Mouse (Mus musculus) forebrain, embryonic 12.5 days (tissue): ENCODE measurements around the gene Slc28a1. TPM values are rescaled to one million over a fixed set of nuclear protein-coding genes. Genes with fewer than 3 reads are reported as not detected.

Experiments used
- ATAC-seq: fragments of 200-750 bp; cut with Nextera tagmentation; 2 replicates; pipeline ENCODE4 v1.8.0; 2017; ENCODE audit warnings: moderate TSS enrichment; ENCODE audit not compliant: low FRiP score
- H3K27ac ChIP-seq: fragments of 300-500 bp; sonication (generic); 2 replicates; pipeline ENCODE4 v1.5.1; 2016; ENCODE audit warnings: mild to moderate bottlenecking
- H3K27me3 ChIP-seq: fragments of 300-500 bp; sonication (generic); 2 replicates; pipeline ENCODE4 v1.6.1; 2016; ENCODE audit warnings: mild to moderate bottlenecking
- H3K36me3 ChIP-seq: fragments of 300-500 bp; sonication (generic); replicated peaks from 2 replicates; pipeline ENCODE4 v1.6.1; 2016; ENCODE audit warnings: mild to moderate bottlenecking
- H3K4me1 ChIP-seq: fragments of 300-500 bp; sonication (generic); 2 replicates; pipeline ENCODE4 v1.6.1; 2016
- H3K4me2 ChIP-seq: fragments of 300-500 bp; sonication (generic); 2 replicates; pipeline ENCODE4 v1.6.1; 2016; ENCODE audit warnings: mild to moderate bottlenecking, moderate library complexity
- H3K4me3 ChIP-seq: fragments of 300-500 bp; sonication (generic); replicated peaks from 2 replicates; pipeline ENCODE4 v1.5.1; 2016; ENCODE audit warnings: mild to moderate bottlenecking
- H3K9ac ChIP-seq: fragments of 300-500 bp; sonication (generic); 2 replicates; pipeline ENCODE4 v1.6.1; 2016; ENCODE audit warnings: mild to moderate bottlenecking
- H3K9me3 ChIP-seq: fragments of 300-500 bp; sonication (generic); 2 replicates; pipeline ENCODE4 v1.6.1; 2016
- WGBS: fragments of 180-500 bp; shearing (Covaris S2); methylation state at CpG from one replicate; pipeline ENCODE4 v1.1.7; 2016; 5-methylcytosine and 5-hydroxymethylcytosine counted together
- polyA plus RNA-seq: library from polyadenylated mRNA; unstranded; fragments of >200 nt; fragmentation: Nextera tagmentation; extraction: Ambion mirVana; gene quantifications from 2 replicates; pipeline ENCODE4 v1.2.1, GENCODE M21; 2016

Gene Slc28a1
- polyA plus RNA-seq: not detected in 2 replicates

DNA sequence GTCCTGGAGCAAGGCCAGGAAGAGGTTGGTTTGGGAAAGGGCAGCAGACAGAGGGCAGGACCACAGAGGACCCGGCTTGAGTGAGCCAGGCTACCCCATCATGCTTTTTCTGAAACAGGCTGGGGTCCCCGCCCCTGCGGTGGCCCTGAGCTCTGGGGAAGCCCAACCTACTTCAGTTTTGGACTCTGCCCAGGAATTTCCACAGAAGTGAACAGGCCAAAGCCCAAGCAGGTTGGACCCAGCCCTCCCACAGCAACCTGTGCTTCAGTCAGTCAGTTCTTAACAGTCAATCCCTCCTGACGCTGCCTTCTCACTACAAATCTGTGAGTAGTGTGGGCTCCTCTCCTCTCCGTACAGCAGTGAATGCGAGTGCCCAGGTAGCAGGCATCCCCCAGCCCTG, at the start of gene Slc28a1:
Gene Slc28a1 (plus strand): TSS at position 245 of the 400 bp plus-strand sequence.
- Histone ChIP-seq H3K36me3 (no peaks in the 10 kb centered on the region), H3K9me3 (no peaks in the 10 kb centered on the region), H3K4me1 (peaks cover 5% of the 10 kb centered on the region; the same call in 1 of the 2 replicates), H3K27ac (no peak within 1 kb of the TSS), H3K9ac (no peak within 1 kb of the TSS), H3K4me3 (no peak within 1 kb of the TSS), H3K27me3 (no peaks in the 10 kb centered on the region), H3K4me2 (no peak within 1 kb of the TSS)
- 80% methylated on average over 6 of the region's 6 CpGs for WGBS
- ATAC-seq: no peak

DNA sequence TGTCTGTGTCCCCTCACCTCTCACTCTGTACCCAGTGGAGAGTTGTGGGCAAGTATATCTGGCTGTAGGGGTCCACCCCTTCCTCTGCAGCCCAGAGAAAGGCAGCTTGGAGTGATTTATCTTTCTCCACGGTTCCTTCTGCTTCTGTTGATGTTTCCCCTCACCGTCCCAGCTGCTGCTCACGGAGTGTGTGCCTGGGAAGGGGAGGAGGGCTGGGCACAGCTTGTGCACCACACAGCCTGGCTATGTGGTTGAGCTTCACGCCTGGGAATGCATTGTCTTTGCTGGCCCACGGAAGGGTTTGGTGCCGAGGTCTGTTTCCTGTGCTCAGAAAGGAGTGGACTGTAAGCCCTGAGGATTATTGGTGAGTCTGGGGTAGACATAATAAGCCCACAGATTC, 47.9 kb upstream of the Slc28a1 start:
- WGBS: 74% methylated on average over 6 of the region's 6 CpGs
- no peak overlapping the region for H3K4me2 ChIP-seq
- H3K9me3 ChIP-seq: no peaks in the 10 kb centered on the region
- H3K9ac ChIP-seq: no peak overlapping the region
- H3K27me3 ChIP-seq: no peaks in the 10 kb centered on the region
- H3K4me3 ChIP-seq: no peak overlapping the region
- no peaks in the 10 kb centered on the region for H3K36me3 ChIP-seq
- H3K4me1 ChIP-seq: no peaks in the 10 kb centered on the region
- no peak for ATAC-seq
- H3K27ac ChIP-seq: no peak overlapping the region

DNA sequence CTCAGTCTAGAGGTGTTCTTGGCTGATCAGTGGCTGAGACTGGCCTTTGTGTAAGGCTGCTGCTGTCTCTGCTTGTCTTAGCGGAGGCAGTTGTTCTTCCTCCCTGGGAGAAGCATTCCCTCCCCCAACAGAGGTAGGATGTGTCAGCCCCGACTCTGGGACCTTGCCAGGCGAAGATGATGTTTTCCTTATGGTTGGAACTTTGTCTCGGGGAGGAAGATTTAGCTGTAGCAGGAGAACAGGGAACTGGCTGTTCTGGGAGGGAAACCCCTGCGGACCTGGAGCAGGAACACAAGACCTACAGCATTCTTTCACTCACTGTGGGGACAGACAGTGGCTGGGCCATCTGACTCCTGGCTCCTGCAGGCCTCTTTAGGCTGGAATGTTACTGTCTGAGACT, 42.1 kb upstream of the Slc28a1 start:
- Histone ChIP-seq H3K4me2 (no peak overlapping the region), H3K27me3 (no peaks in the 10 kb centered on the region), H3K9me3 (no peaks in the 10 kb centered on the region), H3K27ac (no peak overlapping the region), H3K36me3 (no peaks in the 10 kb centered on the region), H3K4me1 (no peaks in the 10 kb centered on the region), H3K4me3 (no peak overlapping the region), H3K9ac (no peak overlapping the region)
- no peak for ATAC-seq
- 48% methylated on average over 5 of the region's 5 CpGs for WGBS

DNA sequence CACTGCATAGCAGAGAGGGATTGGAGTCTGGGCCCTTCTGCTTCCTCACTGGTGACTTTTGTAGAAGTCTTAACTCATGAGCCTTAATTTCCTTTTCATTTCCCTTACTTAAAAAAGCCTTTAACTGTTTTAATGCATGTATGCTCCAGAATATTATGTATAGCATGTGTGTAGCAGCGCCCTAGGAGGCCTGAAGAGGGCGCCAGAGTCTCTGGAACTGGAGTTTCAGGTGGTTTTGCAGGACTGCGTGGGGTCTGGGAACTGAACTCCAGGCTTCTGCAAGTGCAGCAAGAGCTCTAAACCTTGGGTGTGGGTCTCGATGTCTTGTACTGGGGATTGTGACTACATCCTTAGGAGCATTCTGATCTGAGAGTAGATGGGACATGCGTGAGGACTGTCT, 41.3 kb upstream of the Slc28a1 start:
- Histone ChIP-seq H3K4me1 (no peaks in the 10 kb centered on the region), H3K4me3 (no peak overlapping the region), H3K9ac (no peak overlapping the region), H3K27me3 (no peaks in the 10 kb centered on the region), H3K27ac (no peak overlapping the region), H3K36me3 (no peaks in the 10 kb centered on the region), H3K4me2 (no peak overlapping the region), H3K9me3 (no peaks in the 10 kb centered on the region)
- 79% methylated on average over 5 of the region's 5 CpGs for WGBS
- ATAC-seq: no peak

DNA sequence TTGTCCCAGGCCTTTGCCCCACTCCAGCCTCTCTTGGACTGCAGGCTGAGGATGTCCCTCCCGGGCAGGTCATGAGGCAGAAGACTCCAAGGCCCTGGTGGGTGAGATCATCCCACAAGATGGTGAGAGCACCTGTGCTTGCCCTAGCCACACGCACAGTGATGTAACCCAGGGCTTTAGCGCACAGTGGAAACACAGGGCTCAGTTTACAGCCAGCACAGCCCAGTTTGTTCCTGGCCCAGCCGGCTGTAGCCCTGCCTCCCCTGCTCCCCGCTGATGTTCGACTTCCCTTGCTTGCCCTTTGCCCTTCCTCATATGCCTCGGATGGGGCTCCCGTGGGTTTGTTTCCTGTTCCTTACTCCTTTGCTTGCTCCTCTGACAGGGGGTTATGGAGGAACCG, 40.1 kb upstream of the Slc28a1 start:
- Histone ChIP-seq H3K4me2 (no peak overlapping the region), H3K27me3 (no peaks in the 10 kb centered on the region), H3K4me1 (no peaks in the 10 kb centered on the region), H3K27ac (no peak overlapping the region), H3K9me3 (no peaks in the 10 kb centered on the region), H3K4me3 (no peak overlapping the region), H3K9ac (no peak overlapping the region), H3K36me3 (no peaks in the 10 kb centered on the region)
- ATAC-seq: no peak
- WGBS: 77% methylated on average over 9 of the region's 9 CpGs

DNA sequence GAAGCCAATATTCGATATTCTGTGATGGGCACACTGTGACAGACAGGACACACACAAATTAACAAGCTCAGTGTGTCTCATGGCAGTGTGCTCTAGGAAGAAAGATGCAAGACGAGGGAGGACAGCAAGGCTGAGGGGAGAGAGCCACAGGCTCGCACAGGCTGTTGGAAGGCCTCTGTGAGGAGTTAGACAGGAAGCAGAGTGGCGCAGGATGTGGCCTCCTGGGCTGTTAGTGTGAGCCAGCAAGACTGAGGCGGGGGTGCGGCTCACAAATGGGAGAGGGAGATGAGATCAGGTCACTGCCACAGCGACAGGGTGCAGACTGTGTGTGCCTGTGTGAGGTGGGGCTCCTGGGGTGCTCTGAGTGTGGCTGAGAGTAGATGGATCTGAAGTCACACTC, 39.3 kb upstream of the Slc28a1 start:
- ATAC-seq: no peak
- no peak overlapping the region for H3K4me3 ChIP-seq
- no peaks in the 10 kb centered on the region for H3K4me1 ChIP-seq
- no peak overlapping the region for H3K4me2 ChIP-seq
- no peak overlapping the region for H3K27ac ChIP-seq
- WGBS: 74% methylated on average over 7 of the region's 7 CpGs
- H3K9ac ChIP-seq: no peak overlapping the region
- H3K9me3 ChIP-seq: no peaks in the 10 kb centered on the region
- H3K27me3 ChIP-seq: no peaks in the 10 kb centered on the region
- H3K36me3 ChIP-seq: no peaks in the 10 kb centered on the region

DNA sequence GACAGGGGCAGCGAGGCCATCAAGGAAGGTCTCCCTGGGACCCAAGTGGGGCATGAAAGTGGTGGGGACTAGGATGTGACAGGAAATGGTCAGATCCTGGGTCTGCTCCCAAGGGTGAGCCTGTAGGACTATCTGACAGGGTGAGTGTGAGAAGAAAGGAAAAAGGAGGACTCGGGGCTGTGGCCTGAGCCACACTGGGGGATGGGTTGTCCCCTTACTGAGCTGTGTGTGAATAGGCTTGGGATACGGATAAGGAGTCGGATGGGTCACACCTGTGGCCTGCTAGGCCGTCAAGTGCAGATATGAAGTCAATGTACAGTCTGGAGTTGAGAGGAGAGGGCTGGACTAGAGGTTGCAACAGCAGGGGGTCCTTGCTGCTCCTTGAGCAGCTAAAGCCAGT, 38.9 kb upstream of the Slc28a1 start:
- no peak overlapping the region for H3K27ac ChIP-seq
- no peak overlapping the region for H3K4me2 ChIP-seq
- H3K4me1 ChIP-seq: no peaks in the 10 kb centered on the region
- H3K9ac ChIP-seq: no peak overlapping the region
- 84% methylated on average over 5 of the region's 5 CpGs for WGBS
- H3K4me3 ChIP-seq: no peak overlapping the region
- no peak for ATAC-seq
- no peaks in the 10 kb centered on the region for H3K9me3 ChIP-seq
- no peaks in the 10 kb centered on the region for H3K36me3 ChIP-seq
- H3K27me3 ChIP-seq: no peaks in the 10 kb centered on the region

DNA sequence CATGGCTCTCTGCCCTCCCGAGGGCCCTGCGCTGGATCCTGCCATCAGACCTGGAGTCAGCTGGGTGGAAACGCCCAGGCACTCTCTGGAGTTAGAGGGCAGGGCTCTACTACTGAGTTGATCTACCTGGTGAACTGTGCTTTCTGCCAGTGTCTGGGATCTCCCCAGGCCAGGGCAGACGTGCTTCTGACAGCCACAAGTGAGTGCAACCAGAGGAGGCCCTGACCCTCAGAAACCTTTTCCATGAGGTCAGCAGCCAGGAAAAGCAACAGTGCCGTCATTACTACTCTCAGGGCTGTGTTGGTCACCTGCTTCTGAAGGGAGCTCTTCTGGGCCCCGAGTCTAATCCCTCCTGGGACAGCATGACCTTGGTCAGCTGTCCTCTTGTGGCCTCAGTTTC, 37.6 kb upstream of the Slc28a1 start:
- H3K9ac ChIP-seq: no peak overlapping the region
- H3K27ac ChIP-seq: no peak overlapping the region
- H3K4me2 ChIP-seq: no peak overlapping the region
- WGBS: 76% methylated on average over 6 of the region's 6 CpGs
- ATAC-seq: no peak
- H3K27me3 ChIP-seq: no peaks in the 10 kb centered on the region
- no peaks in the 10 kb centered on the region for H3K36me3 ChIP-seq
- H3K9me3 ChIP-seq: no peaks in the 10 kb centered on the region
- no peak overlapping the region for H3K4me3 ChIP-seq
- no peaks in the 10 kb centered on the region for H3K4me1 ChIP-seq

DNA sequence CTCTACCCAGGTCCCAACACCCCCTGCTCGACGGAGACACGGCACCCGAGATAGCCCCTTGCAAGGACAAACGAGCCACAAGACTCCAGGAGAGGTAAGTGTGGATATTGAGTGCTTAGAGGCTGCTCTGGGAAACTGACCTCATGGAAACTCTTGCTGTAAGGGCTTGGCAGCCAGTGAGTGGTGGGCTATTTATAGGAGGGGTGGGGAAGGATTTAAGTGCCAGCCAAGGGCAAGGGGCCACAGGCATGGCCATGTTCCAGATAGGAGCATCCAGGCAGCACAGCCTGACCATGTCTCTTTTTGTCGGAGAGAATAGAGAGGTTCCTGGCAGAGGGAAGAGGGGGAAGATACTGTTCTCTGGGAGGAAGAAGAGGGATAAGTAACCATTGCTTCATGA, 35.9 kb upstream of the Slc28a1 start:
- 92% methylated on average over 6 of the region's 6 CpGs for WGBS
- ATAC-seq: no peak
- no peaks in the 10 kb centered on the region for H3K27me3 ChIP-seq

DNA sequence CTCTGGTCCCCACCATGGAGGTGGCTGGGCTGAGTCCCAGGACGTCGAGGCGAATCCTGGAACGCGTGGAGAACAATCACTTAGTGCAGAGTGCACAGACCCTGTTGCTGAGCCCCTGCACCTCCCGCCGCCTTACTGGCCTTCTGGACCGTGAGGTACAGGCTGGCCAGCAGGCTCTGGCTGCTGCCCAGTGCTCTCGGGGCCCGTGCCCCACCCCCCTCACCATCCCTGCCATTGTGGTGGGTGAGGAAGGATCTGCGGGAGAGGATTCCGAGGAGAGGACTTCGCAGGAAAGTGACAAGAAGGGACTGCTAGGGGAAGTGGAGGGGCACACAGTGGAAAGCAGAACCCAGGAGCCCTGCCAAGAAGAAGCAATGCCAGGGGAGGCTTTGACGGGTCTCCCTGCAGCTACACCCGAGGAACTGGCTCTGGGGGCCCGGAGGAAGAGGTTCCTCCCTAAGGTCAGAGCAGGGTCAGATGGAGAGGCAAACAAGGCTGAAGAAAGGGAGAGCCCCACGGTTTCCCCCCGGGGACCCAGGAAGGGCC, 21.1 kb upstream of the Slc28a1 start:
- no peak overlapping the region for H3K9ac ChIP-seq
- no peak overlapping the region for H3K4me3 ChIP-seq
- ATAC-seq: no peak
- H3K4me2 ChIP-seq: no peak overlapping the region
- no peaks in the 10 kb centered on the region for H3K36me3 ChIP-seq
- no peaks in the 10 kb centered on the region for H3K9me3 ChIP-seq
- H3K4me1 ChIP-seq: peaks cover 4% of the 10 kb centered on the region; the same call in 1 of the 2 replicates
- no peak overlapping the region for H3K27ac ChIP-seq
- 54% methylated on average over 18 of the region's 18 CpGs for WGBS
- no peaks in the 10 kb centered on the region for H3K27me3 ChIP-seq

More for the DNA sequence above, 35.9 kb upstream of the Slc28a1 start:
- H3K27ac ChIP-seq: no peak overlapping the region
- H3K9ac ChIP-seq: no peak overlapping the region
- no peaks in the 10 kb centered on the region for H3K4me1 ChIP-seq
- H3K9me3 ChIP-seq: no peaks in the 10 kb centered on the region
- H3K36me3 ChIP-seq: no peaks in the 10 kb centered on the region
- no peak overlapping the region for H3K4me2 ChIP-seq
- no peak overlapping the region for H3K4me3 ChIP-seq

DNA sequence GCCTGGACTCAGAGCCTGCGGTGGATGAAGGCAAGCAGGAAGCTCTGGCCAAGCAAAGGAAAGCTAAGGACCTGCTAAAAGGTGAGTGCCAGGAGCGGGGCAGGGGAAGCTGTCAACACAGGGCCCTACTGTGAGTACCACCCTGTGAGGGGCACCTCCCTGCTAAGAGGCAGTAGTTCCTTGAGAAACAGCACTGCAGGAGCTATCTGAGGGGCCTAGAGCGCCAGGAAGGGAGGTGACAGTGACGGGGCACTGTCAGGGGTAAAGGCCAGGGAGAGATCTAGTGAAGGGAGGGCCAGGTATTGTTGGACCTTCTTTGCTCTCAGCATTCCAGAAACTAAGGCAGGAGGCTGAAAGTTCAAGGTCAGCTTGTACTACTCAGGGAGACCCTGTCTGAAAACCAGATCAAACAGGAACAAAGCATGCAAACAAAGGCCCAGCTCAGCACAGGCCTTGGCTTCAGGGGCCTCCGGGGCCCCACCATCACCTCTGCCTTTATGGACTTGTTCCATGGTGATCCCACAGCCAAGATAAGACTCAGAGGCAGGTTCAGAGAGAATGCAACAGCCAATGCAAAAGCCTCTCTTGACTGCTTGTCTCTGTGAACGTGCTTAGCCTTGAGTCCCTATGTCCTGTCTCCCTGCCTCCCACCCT, 20.4 kb upstream of the Slc28a1 start:
- Histone ChIP-seq H3K9me3 (no peaks in the 10 kb centered on the region), H3K36me3 (no peaks in the 10 kb centered on the region), H3K4me3 (no peak overlapping the region), H3K27ac (no peak overlapping the region), H3K9ac (no peak overlapping the region), H3K4me1 (peaks cover 4% of the 10 kb centered on the region; the same call in 1 of the 2 replicates), H3K27me3 (no peaks in the 10 kb centered on the region), H3K4me2 (no peak overlapping the region)
- ATAC-seq: no peak
- 71% methylated on average over 6 of the region's 6 CpGs for WGBS

DNA sequence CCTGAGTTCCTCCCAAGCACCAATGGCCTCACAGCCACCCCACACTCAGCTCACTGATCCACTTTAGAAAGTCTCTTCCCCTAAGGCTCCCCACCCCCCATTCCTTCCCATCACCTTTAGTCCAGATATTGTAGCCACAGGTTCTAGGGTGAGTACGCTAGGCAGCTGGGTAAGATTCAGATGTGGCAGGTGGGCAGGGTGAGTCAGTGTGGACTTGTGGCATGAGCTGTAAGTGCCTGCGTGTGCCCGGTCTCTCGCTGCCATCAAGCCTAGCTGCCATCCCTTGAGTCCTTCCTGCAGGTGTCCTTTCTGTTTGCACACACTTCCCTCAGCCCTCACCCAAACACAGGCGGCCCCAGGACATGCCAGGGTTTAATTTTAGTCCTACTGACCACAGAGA, 14.3 kb upstream of the Slc28a1 start:
- WGBS: 89% methylated on average over 5 of the region's 5 CpGs
- H3K9me3 ChIP-seq: no peaks in the 10 kb centered on the region
- H3K27me3 ChIP-seq: no peaks in the 10 kb centered on the region
- no peaks in the 10 kb centered on the region for H3K4me1 ChIP-seq
- no peak for ATAC-seq
- H3K4me2 ChIP-seq: no peak overlapping the region
- no peak overlapping the region for H3K27ac ChIP-seq
- H3K9ac ChIP-seq: no peak overlapping the region
- no peaks in the 10 kb centered on the region for H3K36me3 ChIP-seq
- no peak overlapping the region for H3K4me3 ChIP-seq

DNA sequence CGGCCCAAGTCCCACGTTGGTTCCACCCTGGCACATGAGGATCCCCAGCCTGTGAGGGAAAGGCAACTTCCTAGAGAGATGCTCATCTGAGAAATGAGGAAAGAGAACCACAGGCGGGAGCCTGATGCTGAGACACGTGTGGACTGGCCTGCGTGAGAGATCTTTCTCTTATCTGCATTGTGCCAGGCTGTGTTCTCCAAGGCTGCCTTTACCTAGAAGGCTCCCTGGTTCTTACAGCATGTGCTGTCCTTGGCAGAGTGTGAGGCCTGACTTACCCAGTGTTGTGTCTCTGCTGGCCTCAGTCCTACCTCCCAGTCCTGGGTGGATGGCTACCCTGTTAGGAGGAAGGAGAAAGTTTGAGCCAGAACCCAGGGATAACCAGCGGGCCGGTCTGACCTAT, 11.7 kb upstream of the Slc28a1 start:
- no peak for ATAC-seq
- 90% methylated on average over 7 of the region's 7 CpGs for WGBS
- H3K27me3 ChIP-seq: no peaks in the 10 kb centered on the region
- no peaks in the 10 kb centered on the region for H3K9me3 ChIP-seq
- H3K4me3 ChIP-seq: no peak overlapping the region
- no peaks in the 10 kb centered on the region for H3K36me3 ChIP-seq
- no peak overlapping the region for H3K9ac ChIP-seq
- H3K4me2 ChIP-seq: no peak overlapping the region
- H3K27ac ChIP-seq: no peak overlapping the region
- no peaks in the 10 kb centered on the region for H3K4me1 ChIP-seq
